Mouse (Mus musculus) embryonic facial prominence, embryonic 15.5 days (tissue): ENCODE measurements around the gene Cdk14. TPM values are rescaled to one million over a fixed set of nuclear protein-coding genes. Genes with fewer than 3 reads are reported as not detected.

ENCODE experiments used
- ATAC-seq: fragments of 200-750 bp; cut with Nextera tagmentation; 2 replicates; pipeline ENCODE4 v1.8.0; 2017; ENCODE audit warnings: low read depth, moderate TSS enrichment; ENCODE audit not compliant: insufficient number of reproducible peaks, low FRiP score, low TSS enrichment
- H3K27ac ChIP-seq: fragments of 300-500 bp; sonication (generic); replicated peaks from 2 replicates; pipeline ENCODE4 v1.5.1; 2015; ENCODE audit warnings: mild to moderate bottlenecking, inconsistent platforms
- H3K27me3 ChIP-seq: fragments of 300-500 bp; sonication (generic); 2 replicates; pipeline ENCODE4 v1.6.1; 2015; ENCODE audit warnings: inconsistent platforms
- H3K36me3 ChIP-seq: fragments of 300-500 bp; sonication (generic); 2 replicates; pipeline ENCODE4 v1.6.1; 2015; ENCODE audit warnings: mild to moderate bottlenecking, inconsistent platforms
- H3K4me1 ChIP-seq: fragments of 300-500 bp; sonication (generic); 2 replicates; pipeline ENCODE4 v1.6.1; 2015; ENCODE audit warnings: inconsistent platforms
- H3K4me2 ChIP-seq: fragments of 300-500 bp; sonication (generic); replicated peaks from 2 replicates; pipeline ENCODE4 v1.6.1; 2015; ENCODE audit warnings: mild to moderate bottlenecking, inconsistent platforms
- H3K4me3 ChIP-seq: fragments of 300-500 bp; sonication (generic); replicated peaks from 2 replicates; pipeline ENCODE4 v1.5.1; 2015; ENCODE audit warnings: mild to moderate bottlenecking, inconsistent platforms
- H3K9ac ChIP-seq: fragments of 300-500 bp; sonication (generic); 2 replicates; pipeline ENCODE4 v1.6.1; 2015; ENCODE audit warnings: inconsistent platforms
- H3K9me3 ChIP-seq: fragments of 300-500 bp; sonication (generic); replicated peaks from 2 replicates; pipeline ENCODE4 v1.6.1; 2016; ENCODE audit warnings: inconsistent platforms
- WGBS: fragments of 180-500 bp; shearing (Covaris S2); methylation state at CpG from one replicate; pipeline ENCODE4 v1.1.7; 2015; 5-methylcytosine and 5-hydroxymethylcytosine counted together
- polyA plus RNA-seq: library from polyadenylated mRNA; unstranded; fragments of >200 nt; fragmentation: Nextera tagmentation; extraction: Ambion mirVana; gene quantifications from 2 replicates; pipeline ENCODE4 v1.2.1, GENCODE M21; 2015

Gene Cdk14
- polyA plus RNA-seq, 1 experiment from 2014 or later: 24.5 TPM

DNA sequence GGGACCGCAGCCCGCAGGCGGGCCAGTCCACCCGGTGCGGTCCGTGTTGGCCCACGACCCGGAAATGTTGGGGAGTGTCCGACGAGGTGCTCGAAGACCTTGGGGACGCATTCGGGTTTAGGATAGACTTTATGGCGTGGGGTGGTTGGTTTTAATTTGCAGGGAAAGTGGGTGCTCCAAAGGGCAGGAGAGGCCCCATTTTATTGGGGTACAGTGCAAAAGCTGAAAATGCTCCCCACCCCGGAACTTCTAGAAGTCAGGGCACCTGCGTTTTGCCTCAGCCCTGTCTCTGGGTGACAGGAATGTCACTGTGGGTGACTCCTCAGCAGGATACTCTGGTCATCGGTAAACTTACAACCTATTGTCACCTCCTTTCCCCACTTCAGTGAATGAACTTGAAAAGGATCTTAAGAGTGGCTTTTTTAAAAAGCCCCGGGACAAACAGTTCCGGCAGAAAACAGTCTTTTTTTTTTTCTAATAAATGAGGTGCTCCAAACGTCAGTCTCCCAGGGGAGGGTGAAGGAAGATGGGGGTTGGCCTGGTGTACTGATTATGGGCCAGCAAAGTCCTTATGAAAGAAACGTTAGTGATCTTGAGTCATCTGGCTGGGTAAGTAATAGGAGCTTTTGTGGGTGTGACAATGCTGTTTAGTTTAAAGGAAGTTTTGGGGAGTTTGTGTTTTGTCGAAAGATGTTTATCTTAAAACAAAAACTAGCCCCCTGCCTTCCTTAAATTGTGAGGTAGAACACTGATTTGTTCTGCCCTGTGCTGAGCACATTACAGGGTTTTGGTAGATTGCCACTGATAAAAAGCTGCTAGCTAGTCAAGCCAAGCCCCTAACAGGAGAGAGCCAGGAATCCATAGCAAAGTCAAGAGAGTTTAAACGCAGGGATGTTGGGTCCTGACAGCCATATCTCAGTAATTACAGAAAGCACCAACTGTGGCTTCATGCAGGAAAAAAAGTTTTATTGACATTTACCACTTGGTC lies 39.1 kb downstream of the Cdk14 start:
- peak overlapping the region; percentile 79 for H3K4me3 ChIP-seq
- no peaks in the 10 kb centered on the region for H3K36me3 ChIP-seq
- peak overlapping the region; percentile 71 for H3K4me2 ChIP-seq
- no peaks in the 10 kb centered on the region for H3K27me3 ChIP-seq
- H3K4me1 ChIP-seq: peaks cover 16% of the 10 kb centered on the region; the same call in 1 of the 2 replicates
- peak overlapping the region; percentile 88 for H3K9ac ChIP-seq
- H3K27ac ChIP-seq: peak overlapping the region; percentile 92
- ATAC-seq: no peak
- WGBS: 3% methylated on average over 23 of the region's 23 CpGs
- H3K9me3 ChIP-seq: no peaks in the 10 kb centered on the region

- ATAC-seq: peak; percentile 90
- H3K9me3 ChIP-seq: no peaks in the 10 kb centered on the region
- under 1% methylated on average over 86 of the region's 128 CpGs for WGBS
- H3K9ac ChIP-seq: peak overlapping the region; percentile 88
- peaks cover 16% of the 10 kb centered on the region; the same call in 1 of the 2 replicates for H3K4me1 ChIP-seq
- H3K27me3 ChIP-seq: no peaks in the 10 kb centered on the region
- H3K4me3 ChIP-seq: peak overlapping the region; percentile 79
- H3K27ac ChIP-seq: peak overlapping the region; percentile 92
- no peaks in the 10 kb centered on the region for H3K36me3 ChIP-seq
- H3K4me2 ChIP-seq: peak overlapping the region; percentile 71
These were observed 40.0 kb downstream of the Cdk14 start for GRCm38 (mm10) chr5:5379870-5380730.

DNA sequence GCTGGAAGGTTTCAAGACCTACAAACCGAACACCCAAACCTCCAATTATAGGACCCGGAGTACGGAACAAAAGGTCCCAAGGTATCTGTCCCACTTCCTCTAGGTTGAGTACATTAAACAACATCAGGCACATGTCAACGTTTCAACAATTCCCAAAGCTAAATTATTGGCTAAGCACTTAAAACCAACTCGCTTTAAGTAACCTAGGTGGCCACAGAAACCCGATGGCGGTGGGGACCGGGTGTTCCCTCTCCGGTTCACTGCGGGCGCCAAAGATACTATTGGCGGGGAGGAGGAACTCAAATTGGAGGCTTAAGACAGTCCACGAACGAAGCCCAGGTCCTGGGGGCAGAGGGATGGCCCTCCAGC lies 40.6 kb downstream of the Cdk14 start:
- Histone ChIP-seq H3K4me1 (peaks cover 16% of the 10 kb centered on the region; the same call in 1 of the 2 replicates), H3K9ac (peak overlapping the region; percentile 88), H3K9me3 (no peaks in the 10 kb centered on the region), H3K4me2 (peak overlapping the region; percentile 71), H3K4me3 (peak overlapping the region; percentile 79), H3K27ac (peak overlapping the region; percentile 92), H3K36me3 (no peaks in the 10 kb centered on the region), H3K27me3 (no peaks in the 10 kb centered on the region)
- no peak for ATAC-seq
- WGBS: under 1% methylated on average over 14 of the region's 14 CpGs

- no peak overlapping the region for H3K9ac ChIP-seq
- H3K27me3 ChIP-seq: no peaks in the 10 kb centered on the region
- H3K4me2 ChIP-seq: no peak overlapping the region
- no peak overlapping the region for H3K27ac ChIP-seq
- ATAC-seq: no peak
- no peak overlapping the region for H3K4me3 ChIP-seq
- H3K36me3 ChIP-seq: no peaks in the 10 kb centered on the region
- H3K9me3 ChIP-seq: no peaks in the 10 kb centered on the region
- H3K4me1 ChIP-seq: peaks cover 21% of the 10 kb centered on the region; the same call in 1 of the 2 replicates
- 90% methylated on average over 1 of the region's 1 CpGs for WGBS
These were observed 45.7 kb downstream of the Cdk14 start for GRCm38 (mm10) chr5:5374393-5374792.

GRCm38 (mm10) chr5:5373541-5373940 lies 46.6 kb downstream of the Cdk14 start:
- no peaks in the 10 kb centered on the region for H3K27me3 ChIP-seq
- ATAC-seq: no peak
- no peak overlapping the region for H3K4me3 ChIP-seq
- H3K9me3 ChIP-seq: no peaks in the 10 kb centered on the region
- peaks cover under 1% of the 10 kb centered on the region; the same call in 1 of the 2 replicates for H3K36me3 ChIP-seq
- H3K9ac ChIP-seq: no peak overlapping the region
- 64% methylated on average over 7 of the region's 7 CpGs for WGBS
- H3K4me2 ChIP-seq: no peak overlapping the region
- H3K4me1 ChIP-seq: peaks cover 20% of the 10 kb centered on the region; the same call in 1 of the 2 replicates
- H3K27ac ChIP-seq: no peak overlapping the region

DNA sequence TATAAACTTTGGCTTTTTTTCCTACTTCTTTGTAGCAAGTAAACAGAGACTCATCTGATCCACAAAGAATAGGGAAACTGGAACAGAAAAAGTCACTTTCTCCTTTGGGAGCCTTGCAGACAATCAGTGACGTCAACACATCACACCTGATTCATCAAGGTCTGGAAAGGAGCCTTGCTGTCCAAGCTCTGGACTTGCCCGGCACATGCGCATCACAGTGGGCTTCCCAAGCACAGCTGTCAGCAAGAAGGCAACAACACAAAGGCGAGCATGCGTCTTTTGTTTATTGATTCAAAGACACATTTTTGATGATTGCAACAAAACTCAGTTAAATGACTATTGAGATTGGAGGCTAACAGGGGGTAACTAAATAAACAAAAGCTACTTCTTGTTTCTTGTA lies 47.2 kb downstream of the Cdk14 start:
- H3K27me3 ChIP-seq: no peaks in the 10 kb centered on the region
- no peak for ATAC-seq
- H3K9me3 ChIP-seq: no peaks in the 10 kb centered on the region
- WGBS: 65% methylated on average over 5 of the region's 5 CpGs
- no peak overlapping the region for H3K4me2 ChIP-seq
- no peak overlapping the region for H3K27ac ChIP-seq
- H3K4me1 ChIP-seq: 0 out of 2 replicates have a peak, but pooled peaks cover 17% of the 10 kb centered on the region
- peaks cover 5% of the 10 kb centered on the region; the same call in 1 of the 2 replicates for H3K36me3 ChIP-seq
- H3K9ac ChIP-seq: no peak overlapping the region
- no peak overlapping the region for H3K4me3 ChIP-seq

DNA sequence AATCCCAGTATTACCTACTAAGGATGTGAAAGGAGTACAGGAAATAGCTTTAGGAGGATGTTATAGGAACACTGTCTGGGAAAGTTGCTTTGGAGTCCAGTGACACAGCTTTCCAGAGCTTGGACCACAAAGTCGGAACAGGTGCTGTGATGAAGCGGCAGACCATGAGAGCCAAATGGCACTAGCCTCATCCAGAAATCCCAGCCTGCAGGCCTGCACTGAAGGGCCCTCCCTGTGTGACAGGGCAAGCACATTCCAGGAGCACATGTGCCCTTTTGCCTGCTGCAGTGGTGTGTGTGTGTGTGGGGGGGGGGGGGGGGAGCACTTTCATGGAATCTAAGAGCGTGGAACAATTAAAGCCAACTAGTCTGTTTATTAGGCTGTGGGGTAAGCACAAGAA lies 47.8 kb downstream of the Cdk14 start:
- Histone ChIP-seq H3K4me1 (0 out of 2 replicates have a peak, but pooled peaks cover 17% of the 10 kb centered on the region), H3K27ac (no peak overlapping the region), H3K9me3 (no peaks in the 10 kb centered on the region), H3K27me3 (no peaks in the 10 kb centered on the region), H3K4me2 (no peak overlapping the region), H3K36me3 (peaks cover 6% of the 10 kb centered on the region; the same call in 1 of the 2 replicates), H3K9ac (no peak overlapping the region), H3K4me3 (no peak overlapping the region)
- WGBS: 50% methylated on average over 3 of the region's 3 CpGs
- peak; percentile 70; the same call in 1 of the 2 replicates for ATAC-seq

DNA sequence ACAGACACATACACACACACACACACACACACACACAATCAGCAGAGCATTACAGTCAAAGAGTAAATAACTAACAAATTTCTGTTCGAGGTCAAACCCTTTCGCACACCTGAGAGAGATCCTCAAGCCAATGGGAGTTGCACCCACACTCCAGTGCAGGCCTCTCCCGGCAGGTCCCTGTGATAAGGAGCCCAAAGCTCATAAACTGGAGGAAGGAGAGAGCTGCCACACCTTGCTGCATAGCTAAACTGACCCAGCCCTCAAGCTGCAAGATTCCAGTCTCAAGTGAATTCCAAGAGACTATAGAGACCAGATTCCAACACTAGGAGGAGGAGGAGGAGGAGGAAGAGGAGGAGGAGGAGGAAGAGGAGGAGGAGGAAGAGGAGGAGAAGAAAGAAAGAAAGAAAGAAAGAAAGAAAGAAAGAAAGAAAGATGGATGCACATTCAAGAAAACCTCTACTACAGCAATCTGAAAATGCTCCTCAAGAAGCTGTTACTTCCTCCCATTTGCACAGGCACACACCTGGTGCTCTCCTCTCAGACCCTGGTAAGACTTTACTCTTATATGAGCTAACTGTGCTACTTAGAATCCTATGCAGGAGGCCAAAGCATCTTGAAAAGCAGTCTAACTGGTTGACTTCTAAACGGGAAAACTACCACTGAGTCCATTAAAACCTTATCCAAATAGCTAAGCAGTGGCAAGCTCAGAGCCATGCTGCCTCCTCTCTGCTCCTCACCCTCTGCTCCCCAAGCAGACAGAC lies 49.6 kb downstream of the Cdk14 start:
- 78% methylated on average over 4 of the region's 4 CpGs for WGBS
- Histone ChIP-seq H3K9ac (no peak overlapping the region), H3K4me2 (no peak overlapping the region), H3K27ac (no peak overlapping the region), H3K27me3 (no peaks in the 10 kb centered on the region), H3K4me3 (no peak overlapping the region), H3K4me1 (0 out of 2 replicates have a peak, but pooled peaks cover 10% of the 10 kb centered on the region), H3K36me3 (peaks cover 12% of the 10 kb centered on the region; the same call in 1 of the 2 replicates), H3K9me3 (no peaks in the 10 kb centered on the region)
- no peak for ATAC-seq

DNA sequence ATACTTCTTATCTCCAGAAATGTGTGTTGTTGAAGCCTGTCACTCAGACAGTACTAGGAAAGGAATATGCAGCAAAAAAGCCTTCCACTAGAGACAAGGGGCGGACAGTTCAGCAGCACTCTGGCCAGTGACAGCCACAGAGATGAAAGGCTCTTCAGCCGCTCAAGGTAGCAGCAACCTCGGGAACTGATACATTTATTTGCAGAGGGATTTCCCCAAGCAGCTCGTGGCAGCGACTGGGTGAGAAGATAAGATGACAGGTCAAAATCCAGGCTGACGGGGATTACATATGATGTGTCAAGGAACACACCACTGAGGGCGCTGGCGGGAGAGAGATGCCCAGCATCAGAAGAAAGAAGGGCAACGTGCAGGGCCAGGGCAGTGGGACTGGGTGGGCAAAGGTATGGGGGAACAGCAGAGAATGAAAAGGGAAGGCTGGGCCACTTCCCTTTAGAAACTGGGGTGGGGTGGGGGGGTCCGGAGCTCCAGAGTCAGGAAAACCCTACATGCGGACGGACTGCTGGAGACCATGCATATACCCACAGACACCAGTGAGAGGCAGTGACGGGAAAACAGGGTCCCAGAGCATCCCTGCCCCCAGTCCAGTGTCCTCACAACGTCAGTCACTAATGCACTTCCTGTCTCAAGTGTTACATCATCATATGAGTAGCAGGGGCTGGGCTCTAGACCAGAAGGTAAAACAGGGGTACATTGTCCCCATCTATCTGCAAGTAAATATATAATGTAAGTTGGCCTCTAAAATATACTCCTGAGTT lies 51.5 kb downstream of the Cdk14 start:
- Histone ChIP-seq H3K4me3 (no peak overlapping the region), H3K36me3 (peaks cover 12% of the 10 kb centered on the region; the same call in 1 of the 2 replicates), H3K4me2 (no peak overlapping the region), H3K4me1 (0 out of 2 replicates have a peak, but pooled peaks cover 9% of the 10 kb centered on the region), H3K9me3 (no peaks in the 10 kb centered on the region), H3K9ac (no peak overlapping the region), H3K27me3 (no peaks in the 10 kb centered on the region), H3K27ac (no peak overlapping the region)
- ATAC-seq: no peak
- 69% methylated on average over 14 of the region's 14 CpGs for WGBS

DNA sequence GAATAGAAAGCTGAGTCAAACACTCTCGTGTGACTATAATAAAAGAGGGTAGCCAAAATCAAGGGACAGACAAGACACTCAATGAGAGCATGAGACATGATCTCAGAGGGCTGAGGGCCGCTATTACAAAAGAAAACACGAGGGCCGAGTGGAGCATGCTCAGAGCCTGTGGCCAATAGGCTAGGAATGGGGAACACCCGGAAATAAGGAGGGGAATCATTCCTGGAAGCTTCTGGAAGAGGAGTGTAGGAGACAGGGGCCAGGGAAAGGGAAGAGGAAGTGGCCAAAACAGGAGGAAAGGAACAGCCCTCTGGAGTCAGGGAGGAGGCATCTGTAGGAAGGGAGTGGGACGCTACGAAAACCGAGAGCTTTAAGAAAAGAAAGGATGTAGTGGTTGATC lies 52.6 kb downstream of the Cdk14 start:
- Histone ChIP-seq H3K9ac (no peak overlapping the region), H3K4me2 (no peak overlapping the region), H3K36me3 (peaks cover 12% of the 10 kb centered on the region; the same call in 1 of the 2 replicates), H3K27me3 (no peaks in the 10 kb centered on the region), H3K27ac (no peak overlapping the region), H3K9me3 (no peaks in the 10 kb centered on the region), H3K4me1 (0 out of 2 replicates have a peak, but pooled peaks cover 4% of the 10 kb centered on the region), H3K4me3 (no peak overlapping the region)
- 83% methylated on average over 8 of the region's 8 CpGs for WGBS
- ATAC-seq: no peak
